Mouse (Mus musculus): ENCODE measurements around the gene Tbc1d15.
"Not testable (repeated sequence)": the region's sequence is repeated elsewhere in the genome, so short reads cannot be mapped to it uniquely, and the experiment has no call there.

Tbc1d15 gene

GRCm38 (mm10) chr10:115245488-115245887 is 5.8 kb downstream of the Tbc1d15 start:
- no peak for DNase-seq (ENCODE audit: low spot score)

GRCm38 (mm10) chr10:115241082-115241595 is 10.1 kb downstream of the Tbc1d15 start:
- no peak for DNase-seq (ENCODE audit: low spot score)

- no peak for DNase-seq (ENCODE audit: low spot score)
Observed at GRCm38 (mm10) chr10:115237931-115238330, 13.3 kb downstream of the Tbc1d15 start.

- DNase-seq (ENCODE audit: low spot score) = no peak
Observed at GRCm38 (mm10) chr10:115236733-115237132, 14.5 kb downstream of the Tbc1d15 start.

- no peak for DNase-seq (ENCODE audit: low spot score)
Observed at GRCm38 (mm10) chr10:115235501-115235900, 15.8 kb downstream of the Tbc1d15 start.

- no peak for DNase-seq (ENCODE audit: low spot score)
Observed at GRCm38 (mm10) chr10:115233798-115234197, 17.5 kb downstream of the Tbc1d15 start.

GRCm38 (mm10) chr10:115232513-115232912 is 18.8 kb downstream of the Tbc1d15 start:
- DNase-seq (ENCODE audit: low spot score) = no peak

GRCm38 (mm10) chr10:115229023-115229422 is 22.2 kb downstream of the Tbc1d15 start:
- DNase-seq (ENCODE audit: low spot score) = no peak

GRCm38 (mm10) chr10:115226586-115226985 is 24.7 kb downstream of the Tbc1d15 start:
- DNase-seq (ENCODE audit: low spot score) = no peak

- peak; percentile 16 for DNase-seq (ENCODE audit: low spot score)
Observed at GRCm38 (mm10) chr10:115223845-115224244, 27.4 kb downstream of the Tbc1d15 start.

GRCm38 (mm10) chr10:115212916-115213580 is 38.2 kb downstream of the Tbc1d15 start:
- DNase-seq (ENCODE audit: low spot score) = no peak

- no peak for DNase-seq (ENCODE audit: low spot score)
Observed at GRCm38 (mm10) chr10:115205825-115206224, 45.4 kb downstream of the Tbc1d15 start.

GRCm38 (mm10) chr10:115205284-115205683 is 46.0 kb downstream of the Tbc1d15 start:
- DNase-seq (ENCODE audit: low spot score) = no peak

- no peak for DNase-seq (ENCODE audit: low spot score)
Observed at GRCm38 (mm10) chr10:115191214-115191613, 60.1 kb downstream of the Tbc1d15 start.

GRCm38 (mm10) chr10:115187390-115187789 is 63.9 kb downstream of the Tbc1d15 start:
- no peak for DNase-seq (ENCODE audit: low spot score)

GRCm38 (mm10) chr10:115184697-115185096 is 66.6 kb downstream of the Tbc1d15 start, which contains the start of gene Tph2:
Gene Tph2, minus strand, starts transcription at chr10:115185022.
- DNase-seq (ENCODE audit: low spot score) = peak; percentile 13

- DNase-seq (ENCODE audit: low spot score) = no peak
Observed at GRCm38 (mm10) chr10:115181034-115181433, 70.2 kb downstream of the Tbc1d15 start.

- DNase-seq (ENCODE audit: low spot score) = not testable (repeated sequence)
Observed at GRCm38 (mm10) chr10:115178019-115178418, 73.2 kb downstream of the Tbc1d15 start.

- DNase-seq (ENCODE audit: low spot score) = peak; percentile 3
Observed at GRCm38 (mm10) chr10:115175591-115175991, 75.7 kb downstream of the Tbc1d15 start.

- no peak for DNase-seq (ENCODE audit: low spot score)
Observed at GRCm38 (mm10) chr10:115173336-115173735, 77.9 kb downstream of the Tbc1d15 start.

- DNase-seq (ENCODE audit: low spot score) = no peak
Observed at GRCm38 (mm10) chr10:115171351-115171818, 79.9 kb downstream of the Tbc1d15 start.

- DNase-seq (ENCODE audit: low spot score) = no peak
Observed at GRCm38 (mm10) chr10:115170496-115171350, 80.5 kb downstream of the Tbc1d15 start.

- DNase-seq (ENCODE audit: low spot score) = no peak
Observed at GRCm38 (mm10) chr10:115169410-115169809, 81.9 kb downstream of the Tbc1d15 start.

Measured in layer of hippocampus, adult 9-10 months (tissue).